Mouse (Mus musculus) liver, adult 2 months (tissue): Measurements from ENCODE around the gene Tmprss11g.

ENCODE experiments used
- CTCF ChIP-seq: fragments of 200-500 bp; IDR thresholded peaks from 2 replicates; pipeline ENCODE4 v1.5.1; 2011; ENCODE audit warnings: low read depth, low read length, control low read depth
- POLR2A ChIP-seq: fragments of 200-500 bp; IDR thresholded peaks from 2 replicates; pipeline ENCODE4 v1.6.1; 2011; ENCODE audit warnings: low read length, control low read depth; ENCODE audit not compliant: insufficient read depth; ENCODE audit errors: extremely low read depth

DNA sequence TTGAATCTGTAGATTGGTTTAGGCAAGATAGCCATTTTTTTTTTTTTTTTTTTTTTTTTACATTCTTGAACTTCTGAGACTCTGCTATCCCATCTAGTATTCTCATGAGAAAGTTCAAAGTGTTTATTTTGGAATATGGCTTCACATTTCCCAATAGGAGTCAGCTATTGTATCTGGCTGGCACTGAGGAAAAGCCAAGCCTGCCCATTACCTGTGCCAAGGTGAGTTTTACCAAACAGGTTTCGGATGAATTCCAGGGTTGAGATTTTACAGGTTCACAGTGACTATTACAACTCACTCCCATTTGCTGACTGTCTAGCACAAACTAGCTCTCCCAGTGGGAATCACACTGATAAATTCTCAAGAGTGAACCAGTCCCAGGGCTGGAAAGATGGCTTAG is 36.4 kb downstream of the Tmprss11g start:
- no peak for TF ChIP-seq CTCF
- TF ChIP-seq POLR2A = no peak
